Mouse (Mus musculus) c-Kit-positive CD71-positive TER-119-negative erythroid progenitor cells, embryonic 14.5 days (primary cell): ENCODE measurements at regions not wholly inside any gene's neighbourhood (a gene's known extent, or its start where the extent isn't known, plus 50 kb on each side); places are given as distances from the start of the nearest gene placed in this dataset.

Experiments
- DNase-seq: peaks from one replicate; pipeline ENCODE4 v3.0.0-alpha.2; 2013; ENCODE audit warnings: low read depth

DNA sequence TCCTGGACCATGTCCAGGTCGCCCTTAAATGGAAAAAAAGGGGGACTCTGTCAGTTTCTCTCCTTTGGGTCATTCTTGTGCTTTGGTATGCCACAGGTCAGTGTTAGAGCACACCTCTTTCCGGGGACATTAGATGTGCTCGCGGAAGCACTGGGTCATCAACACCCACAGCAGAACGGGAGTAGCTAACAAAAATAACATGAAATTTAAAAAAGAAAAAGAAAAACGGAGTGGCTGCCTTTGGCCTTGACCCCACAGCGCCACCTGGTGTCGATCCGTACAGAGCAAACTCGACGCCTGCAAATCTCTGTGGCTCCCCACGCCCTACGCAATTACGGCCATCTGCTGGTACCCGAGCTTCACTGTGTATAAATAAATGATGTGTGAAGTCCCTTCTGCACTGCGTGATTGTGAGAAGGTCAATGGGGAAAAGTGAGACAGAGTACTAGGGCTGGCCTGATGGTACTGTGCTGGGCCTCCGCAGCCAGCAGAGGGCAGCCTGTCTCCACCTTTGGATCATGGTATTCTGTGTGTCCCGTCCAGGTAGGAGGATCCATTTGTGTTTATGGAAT lies 99.0 kb upstream of the Slc7a12 start:
- DNase-seq, result peak; percentile 19

DNA sequence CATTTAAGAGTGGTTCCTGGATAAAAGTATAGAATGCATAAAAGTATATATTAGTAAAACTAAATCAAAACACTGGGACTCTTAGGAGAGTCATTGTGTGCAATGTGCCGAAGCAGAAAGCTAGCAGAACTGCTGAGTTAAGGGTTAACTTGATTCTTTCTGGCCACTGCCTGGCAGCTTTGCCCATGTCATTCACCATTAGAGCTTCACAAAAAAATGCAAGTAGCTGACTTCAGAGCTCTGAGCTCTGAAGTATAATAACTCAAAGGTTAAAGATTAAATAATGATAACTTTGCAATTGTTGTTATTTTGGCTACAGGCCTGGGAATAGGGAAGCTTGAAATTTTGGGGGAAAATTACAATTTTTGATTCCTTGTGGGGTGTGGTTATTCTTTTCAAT lies 89.8 kb upstream of the Slc7a12 start:
- DNase-seq, result no peak

DNA sequence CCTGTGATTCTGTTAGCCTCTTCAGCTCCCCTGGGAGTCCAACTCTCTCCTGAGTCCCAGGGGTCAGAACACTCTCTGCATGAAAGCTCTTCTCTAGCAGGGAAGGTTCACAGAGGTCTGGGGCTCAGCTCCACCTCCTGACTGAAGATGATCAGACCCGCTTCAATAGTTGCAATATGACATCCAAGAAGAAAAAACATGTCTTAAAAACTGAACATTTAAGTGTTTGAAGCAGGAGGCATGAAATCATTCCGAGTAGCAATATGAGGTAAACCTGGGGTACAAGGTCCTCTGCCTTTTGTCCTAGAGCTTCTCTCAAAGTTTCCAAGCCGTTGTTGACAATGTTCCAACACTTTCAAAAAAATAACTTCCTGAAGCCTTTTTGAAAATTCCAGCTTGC lies 81.8 kb upstream of the Slc7a12 start:
- DNase-seq, result no peak

DNA sequence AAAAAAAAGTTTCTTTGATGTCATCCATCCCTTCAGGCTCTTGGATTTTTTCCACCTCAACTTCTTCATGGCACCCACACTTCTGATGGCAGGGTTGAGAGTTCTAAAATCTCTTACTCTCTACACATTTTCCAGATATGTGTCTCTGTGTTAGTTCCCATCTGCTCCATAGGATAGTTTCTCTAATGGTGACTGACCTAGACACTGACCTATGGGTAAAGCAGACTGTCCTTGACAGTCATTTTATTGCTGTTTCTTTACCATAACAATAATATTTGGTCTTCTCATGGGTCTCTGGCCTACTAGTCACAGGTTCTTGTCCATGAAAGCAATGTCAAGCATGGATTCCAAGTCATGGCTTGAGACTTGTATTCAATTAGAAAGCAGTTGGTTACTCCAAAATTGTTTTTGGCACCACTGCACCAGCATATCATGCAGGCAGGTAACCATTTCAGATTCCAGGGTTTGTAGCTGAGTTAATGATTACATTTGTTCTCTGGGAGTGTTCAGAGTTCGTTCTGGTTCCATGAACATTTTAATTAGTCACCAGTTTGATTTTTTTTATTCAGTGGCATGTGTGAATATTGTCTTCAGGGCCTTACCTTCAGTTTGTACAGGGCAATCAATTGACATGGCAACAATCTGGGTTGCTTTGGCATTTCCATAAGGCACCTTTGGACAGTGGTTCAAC lies 71.9 kb upstream of the Slc7a12 start:
- DNase-seq, result no peak
